Mouse (Mus musculus): ENCODE measurements around the gene Dmxl2. TPM values are rescaled to one million over a fixed set of nuclear protein-coding genes. Genes with fewer than 3 reads are reported as not detected.

The Dmxl2 gene
- 4.3 and 4.6 TPM in 2 replicates for polyA plus RNA-seq (2014; fragmentation: Nextera tagmentation; extraction: Ambion mirVana)

DNA sequence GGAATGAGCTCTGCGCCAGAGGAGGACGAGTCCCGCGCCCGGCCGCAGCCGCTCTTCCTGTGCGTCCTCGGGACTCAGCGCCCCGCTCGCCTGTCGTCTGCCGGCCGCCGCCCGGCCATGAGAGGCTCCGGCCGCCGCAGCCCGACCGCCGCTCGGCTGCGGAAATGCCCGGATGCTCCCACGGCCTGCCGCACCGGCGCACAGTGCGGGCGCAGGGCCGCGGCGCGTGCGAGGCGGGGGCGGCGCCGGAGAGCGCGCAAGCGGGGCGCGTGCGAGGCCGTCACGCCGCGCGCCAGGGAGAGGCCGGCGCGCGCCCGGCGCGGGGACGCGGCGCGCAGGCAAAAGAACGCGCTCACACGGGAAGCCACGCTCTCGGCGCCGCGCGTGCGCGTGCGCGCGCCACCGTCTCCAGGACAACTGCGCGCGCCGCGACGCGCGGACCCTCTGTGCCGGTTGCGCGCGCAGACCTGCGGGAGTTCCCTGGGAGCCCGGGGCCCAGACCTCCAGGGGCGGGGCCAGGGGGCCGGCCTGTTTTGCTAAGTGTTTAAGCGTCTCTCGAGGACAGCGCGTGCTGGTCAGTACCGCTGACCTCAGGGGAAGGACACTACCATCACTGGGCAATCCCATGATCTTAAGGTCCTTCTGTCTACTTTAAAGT, at the start of gene Dmxl2:
TSS of gene Dmxl2 (minus strand) at position 174 of the 658 bp plus-strand sequence.
- peak within 1 kb of the TSS; percentile 98 for H3K4me2 ChIP-seq
- H3K27ac ChIP-seq (ENCODE audit: low read depth), result no peak within 1 kb of the TSS
- DNase-seq, result peak; percentile 95

DNA sequence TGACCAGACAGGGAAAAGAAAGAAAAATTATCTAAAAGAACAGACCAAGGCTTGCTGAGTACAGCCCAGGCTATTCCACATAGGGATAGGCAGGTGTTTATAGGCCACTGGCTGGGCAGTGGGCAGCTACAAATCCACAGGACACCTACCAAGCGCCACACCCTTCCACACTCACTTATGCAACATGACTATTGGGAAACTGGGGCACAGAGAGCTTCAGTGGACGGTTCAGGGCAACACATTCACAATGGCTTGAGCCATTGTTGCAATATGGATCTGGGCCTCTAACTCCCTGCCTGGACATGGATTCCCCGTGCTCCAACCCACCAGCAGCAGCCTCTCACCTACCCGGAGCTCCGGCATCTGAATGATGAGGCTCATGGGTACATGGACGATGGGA, 48.0 kb upstream of the Dmxl2 start:
- H3K27ac ChIP-seq (ENCODE audit: low read depth), result no peak overlapping the region
- no peaks in the 10 kb centered on the region for H3K27me3 ChIP-seq (ENCODE audit: insufficient read depth, low read length)
- no peak overlapping the region for H3K9ac ChIP-seq
- WGBS, result 82% methylated on average over 6 of the region's 6 CpGs
- H3K9me3 ChIP-seq (ENCODE audit: low read depth, low read length), result no peaks in the 10 kb centered on the region
- no peak for ATAC-seq (ENCODE audit: insufficient read depth)
- no peak for DNase-seq
- H3K4me1 ChIP-seq (ENCODE audit: insufficient read depth), result no peaks in the 10 kb centered on the region
- H3K36me3 ChIP-seq (ENCODE audit: insufficient read depth), result no peaks in the 10 kb centered on the region
- no peak for TF ChIP-seq CTCF (IDR thresholded peaks at IDR 0.05; ENCODE audit: low read depth)
- H3K4me3 ChIP-seq (ENCODE audit: low read depth, low read length), result no peak overlapping the region
- H3K4me2 ChIP-seq, result no peak overlapping the region

More for the DNA sequence above, at the start of gene Dmxl2:
- H3K36me3 ChIP-seq (ENCODE audit: insufficient read depth), result no peaks in the 10 kb centered on the region
- no peak for TF ChIP-seq CTCF (IDR thresholded peaks at IDR 0.05; ENCODE audit: low read depth)
- peak within 1 kb of the TSS; percentile 62 for H3K9ac ChIP-seq
- H3K4me3 ChIP-seq (ENCODE audit: low read depth, low read length), result peak within 1 kb of the TSS; percentile 65
- peak; percentile 94 for ATAC-seq (ENCODE audit: insufficient read depth)
- no peaks in the 10 kb centered on the region for H3K4me1 ChIP-seq (ENCODE audit: insufficient read depth)
- WGBS, result under 1% methylated on average over 95 of the region's 99 CpGs
- H3K9me3 ChIP-seq (ENCODE audit: low read depth, low read length), result no peaks in the 10 kb centered on the region
- H3K27me3 ChIP-seq (ENCODE audit: insufficient read depth, low read length), result peaks cover 22% of the 10 kb centered on the region; the same call in 1 of the 2 replicates

DNA sequence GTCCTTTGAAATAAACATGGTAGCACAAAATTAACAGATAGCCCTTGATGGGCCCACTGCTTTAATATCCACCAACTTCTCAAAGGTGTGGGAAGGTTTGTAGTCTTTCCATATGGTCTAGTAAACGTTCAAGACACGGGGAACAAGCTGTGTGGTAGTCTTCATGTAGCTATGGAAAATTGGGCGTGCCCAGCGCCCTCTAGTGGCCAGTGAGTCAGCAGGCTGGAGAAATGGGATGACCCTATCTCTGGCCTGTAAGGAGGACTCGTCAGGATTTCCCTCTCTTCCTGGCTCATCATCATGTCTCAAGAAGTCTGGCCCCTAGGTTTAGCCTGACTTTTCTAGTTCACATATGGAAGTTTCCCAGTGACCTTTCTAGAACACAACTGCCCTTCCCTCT, 46.1 kb upstream of the Dmxl2 start:
- WGBS, result 18% methylated on average over 5 of the region's 5 CpGs
- Histone ChIP-seq H3K27ac (ENCODE audit: low read depth) (no peak overlapping the region), H3K36me3 (ENCODE audit: insufficient read depth) (no peaks in the 10 kb centered on the region), H3K9me3 (ENCODE audit: low read depth, low read length) (no peaks in the 10 kb centered on the region), H3K9ac (no peak overlapping the region), H3K4me3 (ENCODE audit: low read depth, low read length) (no peak overlapping the region), H3K27me3 (ENCODE audit: insufficient read depth, low read length) (no peaks in the 10 kb centered on the region), H3K4me1 (ENCODE audit: insufficient read depth) (no peaks in the 10 kb centered on the region), H3K4me2 (no peak overlapping the region)
- DNase-seq (peak; percentile 75), ATAC-seq (ENCODE audit: insufficient read depth) (peak; percentile 38; the same call in 1 of the 2 replicates)
- TF ChIP-seq CTCF (IDR thresholded peaks at IDR 0.05; ENCODE audit: low read depth), result peak; percentile 74

- no peak for DNase-seq
- Histone ChIP-seq H3K27me3 (ENCODE audit: insufficient read depth, low read length) (no peaks in the 10 kb centered on the region), H3K27ac (ENCODE audit: low read depth) (no peak overlapping the region), H3K4me1 (ENCODE audit: insufficient read depth) (no peaks in the 10 kb centered on the region), H3K36me3 (ENCODE audit: insufficient read depth) (no peaks in the 10 kb centered on the region), H3K9ac (no peak overlapping the region), H3K9me3 (ENCODE audit: low read depth, low read length) (no peaks in the 10 kb centered on the region), H3K4me3 (ENCODE audit: low read depth, low read length) (no peak overlapping the region), H3K4me2 (no peak overlapping the region)
- no peak for TF ChIP-seq CTCF (IDR thresholded peaks at IDR 0.05; ENCODE audit: low read depth)
- no peak for ATAC-seq (ENCODE audit: insufficient read depth)
- WGBS, result 87% methylated on average over 4 of the region's 4 CpGs
Observed at GRCm38 (mm10) chr9:54544954-54545315, 43.5 kb upstream of the Dmxl2 start.

GRCm38 (mm10) chr9:54544212-54544953, 43.0 kb upstream of the Dmxl2 start:
- Histone ChIP-seq H3K36me3 (ENCODE audit: insufficient read depth) (no peaks in the 10 kb centered on the region), H3K4me1 (ENCODE audit: insufficient read depth) (no peaks in the 10 kb centered on the region), H3K4me3 (ENCODE audit: low read depth, low read length) (no peak overlapping the region), H3K27ac (ENCODE audit: low read depth) (no peak overlapping the region), H3K9ac (no peak overlapping the region), H3K4me2 (no peak overlapping the region), H3K27me3 (ENCODE audit: insufficient read depth, low read length) (no peaks in the 10 kb centered on the region), H3K9me3 (ENCODE audit: low read depth, low read length) (no peaks in the 10 kb centered on the region)
- WGBS, result 72% methylated on average over 9 of the region's 9 CpGs
- DNase-seq (no peak), ATAC-seq (ENCODE audit: insufficient read depth) (no peak)
- no peak for TF ChIP-seq CTCF (IDR thresholded peaks at IDR 0.05; ENCODE audit: low read depth)

- Histone ChIP-seq H3K9ac (no peak overlapping the region), H3K27me3 (ENCODE audit: insufficient read depth, low read length) (no peaks in the 10 kb centered on the region), H3K36me3 (ENCODE audit: insufficient read depth) (no peaks in the 10 kb centered on the region), H3K4me3 (ENCODE audit: low read depth, low read length) (no peak overlapping the region), H3K9me3 (ENCODE audit: low read depth, low read length) (no peaks in the 10 kb centered on the region), H3K27ac (ENCODE audit: low read depth) (no peak overlapping the region), H3K4me2 (no peak overlapping the region), H3K4me1 (ENCODE audit: insufficient read depth) (no peaks in the 10 kb centered on the region)
- DNase-seq (no peak), ATAC-seq (ENCODE audit: insufficient read depth) (no peak)
- WGBS, result 72% methylated on average over 5 of the region's 5 CpGs
- TF ChIP-seq CTCF (IDR thresholded peaks at IDR 0.05; ENCODE audit: low read depth), result no peak
Observed at GRCm38 (mm10) chr9:54540801-54541200, 39.4 kb upstream of the Dmxl2 start.

GRCm38 (mm10) chr9:54538684-54539083, 37.3 kb upstream of the Dmxl2 start, which contains the start of gene Sh2d7:
Gene Sh2d7, plus strand, starts transcription at chr9:54538984.
- WGBS, result 89% methylated on average over 14 of the region's 14 CpGs
- no peak for TF ChIP-seq CTCF (IDR thresholded peaks at IDR 0.05; ENCODE audit: low read depth)
- ATAC-seq (ENCODE audit: insufficient read depth), result no peak
- Histone ChIP-seq H3K4me3 (ENCODE audit: low read depth, low read length) (no peak within 1 kb of the TSS), H3K9me3 (ENCODE audit: low read depth, low read length) (no peaks in the 10 kb centered on the region), H3K36me3 (ENCODE audit: insufficient read depth) (no peaks in the 10 kb centered on the region), H3K27ac (ENCODE audit: low read depth) (no peak within 1 kb of the TSS), H3K4me1 (ENCODE audit: insufficient read depth) (0 out of 2 replicates have a peak, but pooled peaks cover 6% of the 10 kb centered on the region), H3K4me2 (no peak within 1 kb of the TSS), H3K9ac (no peak within 1 kb of the TSS), H3K27me3 (ENCODE audit: insufficient read depth, low read length) (no peaks in the 10 kb centered on the region)
- no peak for DNase-seq
